Mouse (Mus musculus) heart, embryonic 15.5 days (tissue): Measurements from ENCODE around the gene AW822073. TPM values are rescaled to one million over a fixed set of nuclear protein-coding genes. Genes with fewer than 3 reads are reported as not detected.
"Not testable (repeated sequence)": the region's sequence is repeated elsewhere in the genome, so short reads cannot be mapped to it uniquely, and the experiment has no call there.

Experiments used
- ATAC-seq: fragments of 200-750 bp; cut with Nextera tagmentation; replicated peaks from 2 replicates; pipeline ENCODE4 v1.8.0; 2017; ENCODE audit warnings: low read depth, moderate TSS enrichment; ENCODE audit not compliant: insufficient number of reproducible peaks, insufficient read depth, low FRiP score
- H3K27ac ChIP-seq: fragments of 300-500 bp; sonication (generic); 2 replicates; pipeline ENCODE4 v1.5.1; 2015; ENCODE audit warnings: mild to moderate bottlenecking, inconsistent platforms
- H3K27me3 ChIP-seq: fragments of 300-500 bp; sonication (generic); 2 replicates; pipeline ENCODE4 v1.6.1; 2015; ENCODE audit warnings: inconsistent platforms
- H3K36me3 ChIP-seq: fragments of 300-500 bp; sonication (generic); 2 replicates; pipeline ENCODE4 v1.6.1; 2015; ENCODE audit warnings: mild to moderate bottlenecking, inconsistent platforms
- H3K4me1 ChIP-seq: fragments of 300-500 bp; sonication (generic); replicated peaks from 2 replicates; pipeline ENCODE4 v1.6.1; 2015; ENCODE audit warnings: inconsistent platforms
- H3K4me2 ChIP-seq: fragments of 300-500 bp; sonication (generic); 2 replicates; pipeline ENCODE4 v1.6.1; 2015; ENCODE audit warnings: inconsistent platforms, mild to moderate bottlenecking, moderate library complexity
- H3K4me3 ChIP-seq: fragments of 300-500 bp; sonication (generic); 2 replicates; pipeline ENCODE4 v1.5.1; 2015; ENCODE audit warnings: mild to moderate bottlenecking, inconsistent platforms
- H3K9ac ChIP-seq: fragments of 300-500 bp; sonication (generic); 2 replicates; pipeline ENCODE4 v1.6.1; 2015; ENCODE audit warnings: mild to moderate bottlenecking, inconsistent platforms
- H3K9me3 ChIP-seq: fragments of 300-500 bp; sonication (generic); replicated peaks from 2 replicates; pipeline ENCODE4 v1.6.1; 2016; ENCODE audit warnings: inconsistent platforms
- WGBS: fragments of 180-500 bp; shearing (Covaris S2); methylation state at CpG from one replicate; pipeline ENCODE4 v1.1.7; 2015; ENCODE audit warnings: mixed read lengths; 5-methylcytosine and 5-hydroxymethylcytosine counted together
- polyA plus RNA-seq: library from polyadenylated mRNA; unstranded; fragments of >200 nt; fragmentation: Nextera tagmentation; extraction: Ambion mirVana; gene quantifications from 2 replicates; pipeline ENCODE4 v1.2.1, GENCODE M21; 2015

The AW822073 gene
- not detected in 2 replicates for polyA plus RNA-seq

GRCm38 (mm10) chr10:58224827-58225785 is at the start of gene AW822073:
AW822073 (minus strand) TSS chr10:58224930.
- not testable (repeated sequence) for H3K9me3 ChIP-seq, H3K4me2 ChIP-seq, H3K27ac ChIP-seq, ATAC-seq, H3K4me3 ChIP-seq, H3K36me3 ChIP-seq, H3K4me1 ChIP-seq, H3K9ac ChIP-seq, H3K27me3 ChIP-seq
- 79% methylated on average over 18 of the region's 18 CpGs for WGBS

GRCm38 (mm10) chr10:58258466-58258865 is 33.7 kb upstream of the AW822073 start:
- 55% methylated on average over 5 of the region's 5 CpGs for WGBS
- peaks cover 27% of the 10 kb centered on the region for H3K36me3 ChIP-seq

GRCm38 (mm10) chr10:58255954-58256353 is 31.2 kb upstream of the AW822073 start:
- H3K4me1 ChIP-seq, result peaks cover 13% of the 10 kb centered on the region; the same call in 1 of the 2 replicates
- peak overlapping the region; percentile 90 for H3K9ac ChIP-seq
- H3K4me3 ChIP-seq, result peak overlapping the region; percentile 99
- H3K36me3 ChIP-seq, result peaks cover 14% of the 10 kb centered on the region; the same call in 1 of the 2 replicates
- peak overlapping the region; percentile 83 for H3K27ac ChIP-seq
- peak overlapping the region; percentile 65 for H3K4me2 ChIP-seq
- no peak for ATAC-seq
- no peaks in the 10 kb centered on the region for H3K9me3 ChIP-seq
- no peaks in the 10 kb centered on the region for H3K27me3 ChIP-seq
- WGBS, result 1% methylated on average over 4 of the region's 4 CpGs

More at GRCm38 (mm10) chr10:58258466-58258865, 33.7 kb upstream of the AW822073 start:
- no peak overlapping the region for H3K27ac ChIP-seq
- no peak overlapping the region for H3K4me3 ChIP-seq
- no peak overlapping the region; the same call in 1 of the 2 replicates for H3K9ac ChIP-seq
- peaks cover 13% of the 10 kb centered on the region; the same call in 1 of the 2 replicates for H3K4me1 ChIP-seq
- H3K9me3 ChIP-seq, result no peaks in the 10 kb centered on the region
- H3K27me3 ChIP-seq, result no peaks in the 10 kb centered on the region
- no peak for ATAC-seq
- H3K4me2 ChIP-seq, result no peak overlapping the region

GRCm38 (mm10) chr10:58255213-58255892 is 30.6 kb upstream of the AW822073 start, which contains the start of gene Gcc2:
Gcc2 (plus strand) TSS chr10:58255497.
- peak within 1 kb of the TSS; percentile 99 for H3K4me3 ChIP-seq
- H3K9ac ChIP-seq, result peak within 1 kb of the TSS; percentile 90
- H3K27ac ChIP-seq, result peak within 1 kb of the TSS; percentile 83
- peak; percentile 97 for ATAC-seq
- H3K27me3 ChIP-seq, result no peaks in the 10 kb centered on the region
- peaks cover 14% of the 10 kb centered on the region; the same call in 1 of the 2 replicates for H3K36me3 ChIP-seq
- WGBS, result under 1% methylated on average over 58 of the region's 58 CpGs
- H3K4me1 ChIP-seq, result peaks cover 13% of the 10 kb centered on the region; the same call in 1 of the 2 replicates
- H3K4me2 ChIP-seq, result peak within 1 kb of the TSS; percentile 65
- H3K9me3 ChIP-seq, result no peaks in the 10 kb centered on the region

- peak overlapping the region; percentile 99 for H3K4me3 ChIP-seq
- H3K4me2 ChIP-seq, result peak overlapping the region; percentile 65
- 38% methylated on average over 6 of the region's 6 CpGs for WGBS
- H3K9me3 ChIP-seq, result no peaks in the 10 kb centered on the region
- H3K4me1 ChIP-seq, result peaks cover 13% of the 10 kb centered on the region; the same call in 1 of the 2 replicates
- no peak for ATAC-seq
- H3K27ac ChIP-seq, result no peak overlapping the region
- peaks cover 9% of the 10 kb centered on the region; the same call in 1 of the 2 replicates for H3K36me3 ChIP-seq
- H3K27me3 ChIP-seq, result no peaks in the 10 kb centered on the region
- H3K9ac ChIP-seq, result 0 out of 2 replicates have a peak overlapping the region, but pooled peaks have one; percentile 90
Observed at GRCm38 (mm10) chr10:58254635-58255175, 30.0 kb upstream of the AW822073 start.

GRCm38 (mm10) chr10:58249535-58249934 is 24.8 kb upstream of the AW822073 start:
- H3K9ac ChIP-seq, result no peak overlapping the region
- H3K9me3 ChIP-seq, result no peaks in the 10 kb centered on the region
- ATAC-seq, result no peak
- no peak overlapping the region for H3K4me2 ChIP-seq
- no peak overlapping the region for H3K4me3 ChIP-seq
- H3K36me3 ChIP-seq, result no peaks in the 10 kb centered on the region
- H3K27me3 ChIP-seq, result no peaks in the 10 kb centered on the region
- H3K4me1 ChIP-seq, result peaks cover under 1% of the 10 kb centered on the region; the same call in 1 of the 2 replicates
- H3K27ac ChIP-seq, result no peak overlapping the region
- WGBS, result 39% methylated on average over 1 of the region's 1 CpGs

GRCm38 (mm10) chr10:58238984-58239740 is 14.4 kb upstream of the AW822073 start:
- not testable (repeated sequence) for H3K4me1 ChIP-seq
- 75% methylated on average over 8 of the region's 8 CpGs for WGBS

GRCm38 (mm10) chr10:58236613-58237012 is 11.9 kb upstream of the AW822073 start, which contains the start of gene Gm4981:
Gm4981 (minus strand) TSS chr10:58236701.
- H3K4me2 ChIP-seq, result no peak within 1 kb of the TSS
- ATAC-seq, result no peak

More at GRCm38 (mm10) chr10:58238984-58239740, 14.4 kb upstream of the AW822073 start:
- H3K27ac ChIP-seq, H3K9me3 ChIP-seq, H3K27me3 ChIP-seq, H3K9ac ChIP-seq, H3K4me3 ChIP-seq, H3K36me3 ChIP-seq, H3K4me2 ChIP-seq: not testable (repeated sequence)
- peak; percentile 82 for ATAC-seq

GRCm38 (mm10) chr10:58234985-58235384 is 10.3 kb upstream of the AW822073 start:
- WGBS, result 74% methylated on average over 4 of the region's 4 CpGs
- H3K4me2 ChIP-seq, H3K9ac ChIP-seq, H3K36me3 ChIP-seq, H3K27me3 ChIP-seq, H3K4me1 ChIP-seq, H3K27ac ChIP-seq, H3K4me3 ChIP-seq, ATAC-seq: not testable (repeated sequence)
- peaks cover 14% of the 10 kb centered on the region for H3K9me3 ChIP-seq

More at GRCm38 (mm10) chr10:58236613-58237012, 11.9 kb upstream of the AW822073 start, which contains the start of gene Gm4981:
- 79% methylated on average over 10 of the region's 10 CpGs for WGBS
- H3K27me3 ChIP-seq, result no peaks in the 10 kb centered on the region
- no peaks in the 10 kb centered on the region for H3K4me1 ChIP-seq
- H3K9ac ChIP-seq, result no peak within 1 kb of the TSS
- H3K4me3 ChIP-seq, result no peak within 1 kb of the TSS
- no peaks in the 10 kb centered on the region for H3K36me3 ChIP-seq
- peaks cover 11% of the 10 kb centered on the region for H3K9me3 ChIP-seq
- H3K27ac ChIP-seq, result no peak within 1 kb of the TSS

GRCm38 (mm10) chr10:58233740-58234121 is 9.0 kb upstream of the AW822073 start:
- not testable (repeated sequence) for H3K9ac ChIP-seq, H3K4me3 ChIP-seq, H3K27ac ChIP-seq, H3K4me2 ChIP-seq, H3K27me3 ChIP-seq, H3K4me1 ChIP-seq, H3K36me3 ChIP-seq
- ATAC-seq, result 0 out of 2 replicates have a peak, but pooled peaks have one; percentile 0
- peaks cover 14% of the 10 kb centered on the region for H3K9me3 ChIP-seq
